Mouse (Mus musculus): ENCODE data around the gene Pramef17. TPM values are rescaled to one million over a fixed set of nuclear protein-coding genes. Genes with fewer than 3 reads are reported as not detected.

Gene Pramef17
- polyA plus RNA-seq (2017; shearing (Covaris generic)) = under 1 TPM in 1 of 2 experiments, not detected in 1; 0.14 TPM

GRCm38 (mm10) chr4:143994269-143994668 lies at the start of gene Pramef17:
Pramef17 (minus strand) TSS chr4:143994369.

GRCm38 (mm10) chr4:143966850-143967249 lies 27.3 kb downstream of the Pramef17 start, which contains the start of gene Gm13101:
Gm13101 (minus strand) TSS chr4:143966950.

DNA sequence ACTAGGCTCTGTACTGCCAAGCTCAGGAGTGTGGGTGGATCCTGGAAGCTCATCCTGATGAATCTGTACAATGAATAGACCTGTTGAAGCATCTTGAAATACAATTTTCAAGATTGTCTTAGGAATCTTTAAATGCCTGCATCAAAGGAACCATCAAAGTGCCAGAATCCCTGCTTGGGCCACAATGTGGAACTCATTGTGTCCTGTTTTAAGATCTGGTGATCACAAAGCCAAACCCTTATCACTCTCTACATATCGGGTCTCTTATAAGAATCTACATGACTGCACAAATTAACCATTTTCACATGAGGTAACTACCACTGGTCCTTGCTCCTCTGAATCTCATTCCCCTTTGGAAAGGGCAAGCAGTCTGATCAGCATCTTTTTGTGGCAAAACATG lies 43.3 kb downstream of the Pramef17 start, which contains the start of gene Pramef25:
Pramef25 (minus strand) TSS at position 101 of the 400 bp plus-strand sequence.

Other genes with a start within 250 kb of the Pramef17 start
- gene Gm13023, start 205.0 kb downstream of the Pramef17 start, polyA plus RNA-seq (2017; shearing (Covaris generic)) = not detected
- gene Gm13084, start 178.3 kb downstream of the Pramef17 start, polyA plus RNA-seq (2017; shearing (Covaris generic)) = under 1 TPM in 1 of 2 experiments, not detected in 1; 0.43 TPM
- under 1 TPM in 1 of 2 experiments, not detected in 1; 0.47 TPM for gene Gm13103, start 147.9 kb downstream of the Pramef17 start, polyA plus RNA-seq (2017; shearing (Covaris generic))
- under 1 TPM in 1 of 2 experiments, not detected in 1; 0.37 TPM for gene Pramef6, start 94.0 kb downstream of the Pramef17 start, polyA plus RNA-seq (2017; shearing (Covaris generic))
- gene Pramef25, start 43.4 kb downstream of the Pramef17 start, polyA plus RNA-seq (2017; shearing (Covaris generic)) = not detected
- not detected for gene Gm13101, start 27.4 kb downstream of the Pramef17 start, polyA plus RNA-seq (2017; shearing (Covaris generic))
- gene Pramel4, start 64.8 kb upstream of the Pramef17 start, polyA plus RNA-seq (2017; shearing (Covaris generic)) = under 1 TPM; 0.14 to 0.25 TPM
- under 1 TPM in 1 of 2 experiments, not detected in 1; 0.20 TPM for gene Gm13102, start 112.1 kb upstream of the Pramef17 start, polyA plus RNA-seq (2017; shearing (Covaris generic))
- under 1 TPM in 1 of 2 experiments, not detected in 1; 0.26 TPM for gene Oog3, start 168.3 kb upstream of the Pramef17 start, polyA plus RNA-seq (2017; shearing (Covaris generic))
- under 1 TPM in 1 of 2 experiments, not detected in 1; 0.23 TPM for gene Oog2, start 196.3 kb upstream of the Pramef17 start, polyA plus RNA-seq (2017; shearing (Covaris generic))
- not detected for gene C87977, start 218.9 kb upstream of the Pramef17 start, polyA plus RNA-seq (2017; shearing (Covaris generic))

Data from activated CD4-positive, CD25-positive, alpha-beta regulatory T cell (primary cell).